Mouse (Mus musculus) erythroblast, adult 5-6 weeks (primary cell): Measurements from ENCODE around the gene Olfr76. TPM values are rescaled to one million over a fixed set of nuclear protein-coding genes. Genes with fewer than 3 reads are reported as not detected.
"Not testable (repeated sequence)": the region's sequence is repeated elsewhere in the genome, so short reads cannot be mapped to it uniquely, and the experiment has no call there.

Source experiments
- ATAC-seq: replicated peaks from 2 replicates; pipeline ENCODE4 v1.8.0; 2016; ENCODE audit warnings: moderate number of reproducible peaks, mild to moderate bottlenecking, moderate TSS enrichment, inconsistent platforms; ENCODE audit not compliant: poor library complexity, low FRiP score, severe bottlenecking
- total RNA-seq, 2 experiments: library from RNA; stranded (forward) in 1 of 2; stranded (reverse) in 1 of 2; fragments of 150-400 nt in 1 of 2; fragments of 200-764, 138-1000 nt in 1 of 2; gene quantifications; 2 replicates each; pipeline versions ENCODE4 v1.2.3 to v1.2.4; 2015 to 2017; ENCODE audit warnings: low replicate concordance in 2 of 2

Gene Olfr76
- total RNA-seq (2015; ENCODE audit: low replicate concordance) (not detected in 2 replicates), total RNA-seq (2017; ENCODE audit: low replicate concordance) (not detected in 2 replicates)

DNA sequence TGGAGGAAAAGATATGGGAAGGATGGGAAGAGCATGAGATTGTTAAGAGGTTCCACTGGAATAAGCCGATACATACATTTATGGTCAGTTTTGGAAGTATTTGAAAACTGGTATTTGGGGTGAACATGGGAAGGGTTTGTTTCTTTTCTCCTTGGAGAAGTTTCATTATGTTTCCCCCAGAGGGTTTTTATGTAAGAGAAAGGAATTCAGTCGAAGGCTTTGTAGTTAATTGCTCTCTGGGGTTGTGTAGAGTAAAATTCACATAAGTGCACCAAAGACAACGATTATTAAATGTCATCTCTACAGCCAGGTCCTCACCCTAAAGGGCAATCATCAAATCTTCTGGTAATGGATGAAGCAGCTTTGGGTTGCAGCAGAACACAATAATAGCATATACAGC, at the start of gene Olfr76:
Gene Olfr76, minus strand, starts transcription at position 101 of the 400 bp plus-strand sequence.
- no peak for ATAC-seq

DNA sequence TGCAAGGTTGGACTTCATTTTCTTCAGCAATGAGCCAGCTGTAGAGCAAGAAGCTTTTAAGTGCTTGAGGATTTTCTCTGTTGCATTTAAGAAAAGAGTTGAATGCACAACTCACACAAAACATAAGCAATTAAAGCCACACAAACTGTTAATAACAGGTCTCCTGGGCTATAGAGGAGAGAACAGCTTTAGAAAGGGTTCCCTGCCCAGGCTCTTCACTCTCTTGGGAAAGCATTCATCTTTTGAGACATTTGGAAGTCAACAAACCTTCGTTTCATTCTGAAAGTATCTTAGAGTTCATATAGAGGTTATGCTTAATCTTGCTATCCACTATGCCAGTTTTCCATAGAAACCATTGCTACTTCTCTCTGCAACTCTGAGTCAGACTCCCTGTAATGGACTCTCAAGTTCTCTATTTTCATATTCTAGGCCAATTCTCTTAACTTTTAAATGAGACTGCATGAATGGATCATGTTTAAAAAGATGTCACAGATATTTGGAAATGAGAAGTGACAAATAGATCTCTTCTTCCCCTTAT, 47.1 kb upstream of the Olfr76 start, which contains the start of gene Olfr1555-ps1:
Gene Olfr1555-ps1, minus strand, starts transcription at position 51 of the 538 bp plus-strand sequence.
- ATAC-seq = not testable (repeated sequence)

DNA sequence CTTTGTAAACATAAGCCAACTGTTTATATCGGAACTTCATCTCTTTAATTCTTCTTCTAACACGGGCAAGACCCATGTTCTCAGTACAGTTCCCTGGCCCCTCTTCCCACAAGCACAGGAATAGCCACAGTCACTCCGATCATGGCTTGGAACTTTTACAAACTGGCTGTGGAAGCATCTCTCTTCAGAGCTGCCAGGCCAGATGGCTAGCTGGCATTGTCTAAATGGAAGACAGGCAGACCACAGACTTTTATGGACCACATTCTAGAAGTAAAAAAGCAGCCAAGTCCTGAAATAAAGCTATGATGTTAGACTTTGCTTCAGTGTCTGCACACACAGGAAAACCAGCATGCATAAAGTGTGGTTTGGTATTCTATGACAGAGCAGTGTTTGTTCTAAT, 22.4 kb upstream of the Olfr76 start:
- no peak for ATAC-seq

DNA sequence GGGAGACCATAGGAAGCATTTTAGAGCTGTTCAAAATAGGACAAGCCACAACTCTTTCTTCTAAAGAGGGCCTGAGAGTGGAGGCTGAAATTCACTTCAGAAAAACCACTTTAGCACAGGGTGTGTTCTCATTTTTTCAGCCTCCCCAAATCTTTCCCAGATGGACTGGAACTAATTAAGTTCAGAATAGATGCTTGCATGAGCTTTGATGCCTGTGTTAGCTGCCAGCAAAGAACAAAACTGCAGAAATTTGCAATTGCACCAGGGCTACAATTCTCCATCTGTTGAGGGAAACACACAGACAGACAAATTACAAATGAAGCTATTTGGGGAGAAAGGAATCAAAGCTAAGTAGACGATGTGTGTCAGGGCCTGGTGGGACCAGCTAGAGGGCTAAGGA, 20.4 kb upstream of the Olfr76 start:
- no peak for ATAC-seq

DNA sequence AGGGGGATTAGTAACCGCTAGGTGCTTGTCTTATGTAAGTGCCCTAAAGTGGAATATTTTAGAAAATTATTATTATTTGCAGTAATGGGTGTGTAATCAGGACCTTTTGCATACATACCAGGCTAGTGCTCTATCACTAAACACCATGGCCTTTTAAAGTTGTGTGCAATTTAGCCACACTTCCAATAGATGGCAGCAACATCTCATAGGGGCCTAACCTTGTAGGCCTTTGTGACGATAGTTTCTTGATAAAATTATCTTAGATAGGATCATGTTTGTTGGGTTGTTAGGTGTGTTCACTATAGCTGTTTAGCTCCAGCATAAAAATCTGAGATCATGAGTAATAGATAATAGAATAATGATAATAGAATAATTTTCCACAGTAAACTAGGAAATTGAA, 11.3 kb upstream of the Olfr76 start:
- no peak for ATAC-seq

DNA sequence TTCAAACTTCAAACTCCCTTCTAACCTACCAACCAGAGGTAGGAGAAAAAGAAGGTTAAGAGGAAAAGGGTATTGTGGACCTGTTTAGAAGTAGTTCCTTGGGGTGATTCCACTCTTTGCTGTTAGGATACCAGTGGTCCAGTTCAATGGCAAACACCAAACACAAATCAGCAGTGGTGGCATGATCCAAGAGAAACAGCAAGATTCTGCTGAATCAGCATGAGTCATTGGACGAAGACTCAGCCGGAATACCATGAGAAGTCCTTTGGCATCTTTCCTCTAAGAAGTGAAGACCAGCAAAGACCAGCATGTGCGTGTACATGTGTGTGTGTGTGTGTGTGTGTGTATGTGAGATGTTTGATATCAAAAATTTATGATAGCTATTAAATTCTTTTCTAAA, 6.5 kb downstream of the Olfr76 start:
- ATAC-seq = no peak

DNA sequence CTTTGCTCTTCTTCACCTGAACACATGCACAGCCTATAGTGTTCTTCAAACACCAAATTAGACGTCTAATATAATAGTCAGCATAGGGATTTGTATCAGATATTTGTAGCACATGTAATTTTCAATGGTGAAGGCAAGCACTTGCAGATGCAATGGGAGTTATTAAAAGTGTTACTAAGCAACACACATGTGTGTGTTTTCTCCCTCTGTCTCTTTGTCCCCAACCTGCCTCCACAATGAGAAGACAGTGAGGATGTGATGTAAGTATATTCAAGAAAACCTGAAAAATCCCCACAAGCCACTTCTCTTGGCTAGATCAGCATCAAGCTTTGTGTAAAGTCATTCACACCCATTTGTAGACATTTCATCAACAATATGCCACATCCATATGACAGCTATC, 7.2 kb downstream of the Olfr76 start, which contains the start of gene Olfr1428:
Gene Olfr1428, minus strand, starts transcription at position 101 of the 400 bp plus-strand sequence.
- no peak for ATAC-seq

DNA sequence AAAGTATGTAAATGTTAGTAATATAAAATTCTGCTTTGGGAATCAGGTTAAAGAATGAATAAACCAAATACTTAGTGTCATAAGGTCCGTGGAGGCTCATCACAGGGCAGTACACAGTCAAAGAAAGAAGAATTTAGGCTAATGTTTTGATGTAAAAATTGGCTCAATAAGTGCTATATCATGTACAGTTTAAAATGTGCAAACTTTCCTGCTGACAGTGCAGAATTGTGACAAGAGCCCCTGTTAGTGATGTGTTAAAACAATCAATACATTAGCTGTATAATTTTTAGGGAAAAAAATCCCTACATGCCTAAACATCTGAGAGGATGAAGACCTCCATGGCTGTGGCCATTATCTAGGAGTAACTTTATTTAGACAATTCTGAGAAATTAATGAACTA, 9.2 kb downstream of the Olfr76 start:
- no peak for ATAC-seq

DNA sequence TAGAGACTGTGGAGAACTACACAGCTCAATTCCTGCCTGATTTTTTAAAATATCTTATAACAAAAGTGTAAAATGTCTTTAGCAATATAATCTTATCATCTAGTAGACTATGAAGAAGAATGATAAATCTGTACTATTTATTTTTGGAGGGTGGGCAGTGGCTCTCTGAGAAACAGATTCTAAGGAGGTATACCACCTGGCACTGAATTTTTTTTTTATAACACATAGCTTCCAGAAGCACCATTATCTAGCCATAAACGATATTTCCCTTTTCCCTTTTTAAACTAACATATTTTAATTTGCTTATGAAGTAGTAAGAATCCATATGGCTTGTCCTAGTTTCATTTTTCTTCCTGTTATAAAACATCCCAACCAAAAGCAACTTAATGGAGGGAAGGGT, 18.5 kb downstream of the Olfr76 start:
- no peak for ATAC-seq

DNA sequence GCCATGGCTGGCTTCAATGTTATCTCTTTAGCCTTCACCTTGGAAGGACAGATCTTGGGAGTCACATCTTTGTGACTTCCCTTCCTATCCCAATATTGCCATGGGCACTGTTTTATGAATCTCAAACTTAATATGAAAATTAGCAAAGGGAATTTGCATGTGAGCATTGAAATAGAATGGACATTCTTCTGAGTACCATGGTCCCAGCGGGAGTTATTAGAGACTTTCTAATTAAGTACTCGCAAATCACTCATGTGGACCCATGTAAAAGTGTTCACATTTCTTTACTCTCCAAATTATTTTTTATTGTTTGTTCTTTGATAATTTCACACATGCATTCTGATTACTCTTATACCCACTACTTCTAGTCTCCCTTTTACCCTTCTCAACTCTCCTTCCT, 19.8 kb downstream of the Olfr76 start, which contains the start of gene Olfr1427:
Gene Olfr1427, minus strand, starts transcription at position 101 of the 400 bp plus-strand sequence.
- ATAC-seq = no peak

DNA sequence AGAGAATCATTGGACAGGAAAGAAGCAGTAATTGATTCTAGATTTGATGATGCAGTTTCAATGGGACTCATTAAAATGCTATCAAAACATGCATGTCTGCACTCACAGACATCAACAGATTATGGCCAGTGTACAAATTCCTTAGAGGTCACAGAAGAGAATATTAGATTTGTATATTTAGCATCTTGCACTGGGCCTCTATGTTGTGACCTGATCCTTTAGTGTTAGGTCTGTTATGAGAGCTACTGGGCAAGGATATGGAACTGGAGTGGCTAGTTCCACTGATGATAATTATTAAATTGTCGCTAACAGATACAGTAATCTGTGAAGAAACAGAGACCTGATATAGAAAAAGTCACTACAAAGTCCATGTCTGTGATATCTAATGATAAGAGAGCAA, 31.1 kb downstream of the Olfr76 start, which contains the start of gene Olfr1426:
Gene Olfr1426, minus strand, starts transcription at position 101 of the 400 bp plus-strand sequence.
- ATAC-seq = no peak

DNA sequence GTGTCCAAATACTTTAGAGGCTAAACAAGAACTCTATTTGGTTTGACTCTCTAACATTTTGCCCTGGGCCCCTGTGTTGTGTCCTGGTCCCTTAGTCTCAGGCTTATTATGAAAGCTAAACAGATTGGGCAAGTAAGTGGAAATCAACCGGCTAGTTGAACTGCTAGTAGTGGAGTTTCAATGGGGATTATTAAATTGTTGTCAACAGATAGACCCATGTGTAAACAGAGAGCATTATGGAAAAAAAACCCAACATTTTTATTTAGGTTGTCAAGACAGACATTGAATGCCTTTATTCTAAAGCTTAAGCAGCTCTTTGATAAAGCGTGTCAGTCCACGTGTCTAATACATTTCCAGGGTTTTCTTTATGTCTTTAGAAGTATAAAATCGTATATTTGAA, 45.4 kb downstream of the Olfr76 start, which contains the start of gene Olfr1425:
Gene Olfr1425, minus strand, starts transcription at position 101 of the 400 bp plus-strand sequence.
- ATAC-seq = not testable (repeated sequence)

DNA sequence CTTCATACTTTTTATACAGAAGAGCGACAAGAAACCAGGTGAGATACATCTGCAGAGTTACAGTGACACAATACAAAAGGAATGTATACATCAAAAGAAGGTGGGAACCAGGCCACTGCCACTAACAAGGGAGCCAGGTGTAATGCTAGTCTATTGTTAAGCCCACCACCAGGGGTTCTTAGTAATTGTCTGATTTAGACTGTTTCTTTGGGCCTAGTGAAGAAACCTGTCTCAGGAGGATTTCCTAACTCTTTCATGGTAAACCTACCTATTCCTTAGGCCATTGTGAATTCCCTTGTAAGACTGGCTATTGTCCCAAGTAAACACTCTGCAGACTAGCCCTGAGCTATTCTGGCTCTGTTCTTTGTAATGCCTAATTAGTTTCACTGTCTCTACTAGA, 53.5 kb downstream of the Olfr76 start:
- not testable (repeated sequence) for ATAC-seq

Other genes with a start within 250 kb of the Olfr76 start
- gene Olfr1419, start 248.1 kb downstream of the Olfr76 start, total RNA-seq (2015; ENCODE audit: low replicate concordance) = not detected in 2 replicates
- not detected in 2 replicates for gene Olfr1419, start 248.1 kb downstream of the Olfr76 start, total RNA-seq (2017; ENCODE audit: low replicate concordance)
- gene Olfr1420, start 236.6 kb downstream of the Olfr76 start, total RNA-seq (2015; ENCODE audit: low replicate concordance) = not detected in 2 replicates
- not detected in 2 replicates for gene Olfr1420, start 236.6 kb downstream of the Olfr76 start, total RNA-seq (2017; ENCODE audit: low replicate concordance)
- 8.5 and 8.8 TPM in 2 replicates for gene Patl1, start 210.8 kb downstream of the Olfr76 start, total RNA-seq (2015; ENCODE audit: low replicate concordance)
- 2.4 and 3.9 TPM in 2 replicates for gene Patl1, start 210.8 kb downstream of the Olfr76 start, total RNA-seq (2017; ENCODE audit: low replicate concordance)
- gene Osbp, start 157.3 kb downstream of the Olfr76 start, total RNA-seq (2015; ENCODE audit: low replicate concordance) = 7.1 and 10.6 TPM in 2 replicates
- 12.7 and 14.8 TPM in 2 replicates for gene Osbp, start 157.3 kb downstream of the Olfr76 start, total RNA-seq (2017; ENCODE audit: low replicate concordance)
- not detected in 2 replicates for gene Olfr1423, start 81.9 kb downstream of the Olfr76 start, total RNA-seq (2015; ENCODE audit: low replicate concordance)
- not detected in 2 replicates for gene Olfr1423, start 81.9 kb downstream of the Olfr76 start, total RNA-seq (2017; ENCODE audit: low replicate concordance)
- gene Olfr1424, start 60.5 kb downstream of the Olfr76 start, total RNA-seq (2015; ENCODE audit: low replicate concordance) = not detected in 2 replicates
- gene Olfr1424, start 60.5 kb downstream of the Olfr76 start, total RNA-seq (2017; ENCODE audit: low replicate concordance) = not detected in 2 replicates
- gene Olfr1425, start 45.5 kb downstream of the Olfr76 start, total RNA-seq (2015; ENCODE audit: low replicate concordance) = not detected in 2 replicates
- not detected in 2 replicates for gene Olfr1425, start 45.5 kb downstream of the Olfr76 start, total RNA-seq (2017; ENCODE audit: low replicate concordance)
- not detected in 2 replicates for gene Olfr1426, start 31.2 kb downstream of the Olfr76 start, total RNA-seq (2015; ENCODE audit: low replicate concordance)
- gene Olfr1426, start 31.2 kb downstream of the Olfr76 start, total RNA-seq (2017; ENCODE audit: low replicate concordance) = not detected in 2 replicates
- gene Olfr1427, start 19.9 kb downstream of the Olfr76 start, total RNA-seq (2015; ENCODE audit: low replicate concordance) = not detected in 2 replicates
- gene Olfr1427, start 19.9 kb downstream of the Olfr76 start, total RNA-seq (2017; ENCODE audit: low replicate concordance) = not detected in 2 replicates
- not detected in 2 replicates for gene Olfr1428, start 7.3 kb downstream of the Olfr76 start, total RNA-seq (2015; ENCODE audit: low replicate concordance)
- not detected in 2 replicates for gene Olfr1428, start 7.3 kb downstream of the Olfr76 start, total RNA-seq (2017; ENCODE audit: low replicate concordance)
- gene Olfr1555-ps1, start 46.9 kb upstream of the Olfr76 start, total RNA-seq (2015; ENCODE audit: low replicate concordance) = not detected in 2 replicates
- not detected in 2 replicates for gene Olfr1555-ps1, start 46.9 kb upstream of the Olfr76 start, total RNA-seq (2017; ENCODE audit: low replicate concordance)
- not detected in 2 replicates for gene Olfr1431, start 77.4 kb upstream of the Olfr76 start, total RNA-seq (2015; ENCODE audit: low replicate concordance)
- 0.60 TPM in 1 of 2 replicates, not detected in the other for gene Olfr1431, start 77.4 kb upstream of the Olfr76 start, total RNA-seq (2017; ENCODE audit: low replicate concordance)
- not detected in 2 replicates for gene Olfr1432, start 109.4 kb upstream of the Olfr76 start, total RNA-seq (2015; ENCODE audit: low replicate concordance)
- gene Olfr1432, start 109.4 kb upstream of the Olfr76 start, total RNA-seq (2017; ENCODE audit: low replicate concordance) = not detected in 2 replicates
- gene Olfr262, start 118.5 kb upstream of the Olfr76 start, total RNA-seq (2015; ENCODE audit: low replicate concordance) = not detected in 2 replicates
- 0.98 TPM in 1 of 2 replicates, not detected in the other for gene Olfr262, start 118.5 kb upstream of the Olfr76 start, total RNA-seq (2017; ENCODE audit: low replicate concordance)
- gene Olfr235, start 137.8 kb upstream of the Olfr76 start, total RNA-seq (2015; ENCODE audit: low replicate concordance) = not detected in 2 replicates
- not detected in 2 replicates for gene Olfr235, start 137.8 kb upstream of the Olfr76 start, total RNA-seq (2017; ENCODE audit: low replicate concordance)
- not detected in 2 replicates for gene Olfr1434, start 156.7 kb upstream of the Olfr76 start, total RNA-seq (2015; ENCODE audit: low replicate concordance)
- not detected in 2 replicates for gene Olfr1434, start 156.7 kb upstream of the Olfr76 start, total RNA-seq (2017; ENCODE audit: low replicate concordance)
- not detected in 2 replicates for gene Olfr1436, start 175.9 kb upstream of the Olfr76 start, total RNA-seq (2015; ENCODE audit: low replicate concordance)
- gene Olfr1436, start 175.9 kb upstream of the Olfr76 start, total RNA-seq (2017; ENCODE audit: low replicate concordance) = not detected in 2 replicates
- gene Olfr1437, start 201.9 kb upstream of the Olfr76 start, total RNA-seq (2015; ENCODE audit: low replicate concordance) = not detected in 2 replicates
- not detected in 2 replicates for gene Olfr1437, start 201.9 kb upstream of the Olfr76 start, total RNA-seq (2017; ENCODE audit: low replicate concordance)
- not detected in 2 replicates for gene Olfr1438-ps1, start 212.7 kb upstream of the Olfr76 start, total RNA-seq (2015; ENCODE audit: low replicate concordance)
- 0.28 TPM in 1 of 2 replicates, not detected in the other for gene Olfr1438-ps1, start 212.7 kb upstream of the Olfr76 start, total RNA-seq (2017; ENCODE audit: low replicate concordance)